Mouse (Mus musculus): Measurements from ENCODE around the gene Cblc.

DNA sequence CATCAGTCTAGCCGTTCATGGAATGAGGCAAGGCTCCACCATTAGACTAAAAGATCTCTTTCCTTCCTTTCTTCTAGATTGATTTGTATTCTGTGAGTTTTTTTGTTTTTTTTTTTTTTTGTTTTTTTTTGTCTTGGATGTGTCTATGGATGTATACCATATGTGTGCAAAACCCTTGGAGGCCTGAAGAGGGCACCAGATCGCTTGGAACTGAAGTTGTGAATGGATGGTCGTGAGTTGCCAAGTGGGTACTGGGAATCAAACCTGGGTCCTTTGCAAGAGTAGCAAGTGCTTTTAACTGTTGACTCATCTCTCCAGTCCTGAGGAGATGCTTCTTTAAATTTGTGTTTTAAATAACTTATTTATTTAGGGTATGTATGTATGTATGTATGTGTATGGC is 37.4 kb upstream of the Cblc start:
- TF ChIP-seq CTCF (conservative IDR thresholded peaks at IDR 0.05; ENCODE audit: low read length) (peak; percentile 41), NANOG (IDR thresholded peaks at IDR 0.05; ENCODE audit: borderline replicate concordance, low read length) (no peak)

Data from E14TG2a.4 (cell line).